Mouse (Mus musculus): Measurements from ENCODE around the gene Rsph3a. TPM values are rescaled to one million over a fixed set of nuclear protein-coding genes. Genes with fewer than 3 reads are reported as not detected.
"Not testable (repeated sequence)": the region's sequence is repeated elsewhere in the genome, so short reads cannot be mapped to it uniquely, and the experiment has no call there.

The Rsph3a gene
- 73.7 and 86.5 TPM in 2 replicates for polyA plus RNA-seq (2014; fragmentation: Nextera tagmentation; extraction: Ambion mirVana)

DNA sequence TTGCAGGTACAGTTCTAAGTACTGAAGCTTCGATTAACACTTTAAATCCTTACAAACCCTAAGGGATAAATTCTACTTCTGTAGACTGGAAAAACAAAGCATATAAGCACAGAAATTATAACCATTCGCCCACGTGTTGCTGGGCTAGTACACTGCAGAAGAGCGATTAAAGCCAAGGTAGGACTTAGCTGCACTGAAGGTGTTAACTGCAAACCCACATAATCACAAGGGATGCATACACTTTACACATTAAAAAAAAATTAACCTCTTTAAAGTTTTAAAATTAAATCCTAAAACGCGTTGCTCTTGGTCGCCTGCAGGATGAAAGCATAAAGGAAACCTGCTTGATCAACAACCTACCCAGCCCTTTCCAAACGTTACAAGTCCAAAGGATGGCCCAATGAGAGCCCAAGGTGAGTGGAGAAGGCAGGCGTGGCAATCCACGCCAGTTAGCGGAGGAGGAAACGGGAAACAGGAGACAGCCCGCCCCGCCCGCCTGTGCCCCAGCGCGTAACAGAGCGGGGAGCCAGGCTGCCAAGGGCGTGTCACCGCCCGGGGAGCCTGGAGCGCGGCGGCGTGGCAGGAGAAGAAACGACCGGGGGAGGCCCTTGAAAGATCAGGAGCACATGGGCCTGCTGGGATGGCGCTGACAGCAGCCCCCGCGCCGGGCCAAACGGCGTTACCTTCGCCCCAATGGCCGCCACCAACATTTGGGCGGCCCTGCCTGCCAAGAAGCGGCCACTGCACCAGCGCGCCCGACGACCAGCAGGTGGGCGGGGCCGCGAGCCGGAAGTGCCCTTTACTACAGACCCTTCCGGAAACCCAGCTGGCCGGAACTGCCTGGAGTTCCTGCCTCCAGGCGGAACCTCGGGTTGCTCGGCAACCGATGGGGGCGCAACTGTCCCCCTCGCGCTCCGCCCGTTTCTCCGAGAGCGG is at the start of gene Rsph3a:
TSS of gene Rsph3a (plus strand) at position 498 of the 936 bp plus-strand sequence.
- DNase-seq (ENCODE audit: low spot score) (peak; percentile 80), ATAC-seq (ENCODE audit: low FRiP score) (peak; percentile 98)
- Histone ChIP-seq H3K4me3 (replicated peaks; ENCODE audit: low read length) (peak within 1 kb of the TSS; percentile 55), H3K4me2 (replicated peaks) (peak within 1 kb of the TSS; percentile 65), H3K27ac (peak within 1 kb of the TSS; percentile 92), H3K9ac (peak within 1 kb of the TSS; percentile 74)
- not testable (repeated sequence) for H3K36me3 ChIP-seq (replicated peaks; ENCODE audit: control insufficient read depth, insufficient read depth); H3K9me3 ChIP-seq (ENCODE audit: control insufficient read depth, low read length); H3K4me1 ChIP-seq (replicated peaks; ENCODE audit: control insufficient read depth, insufficient read depth, low read length); H3K27me3 ChIP-seq (ENCODE audit: control insufficient read depth, insufficient read depth, low read length)
- WGBS = 4% methylated on average over 56 of the region's 58 CpGs

- H3K4me2 ChIP-seq (replicated peaks) = no peak overlapping the region
- DNase-seq (ENCODE audit: low spot score) (no peak), ATAC-seq (ENCODE audit: low FRiP score) (no peak)
- 63% methylated on average over 10 of the region's 10 CpGs for WGBS
- H3K9me3 ChIP-seq (ENCODE audit: control insufficient read depth, low read length) = no peaks in the 10 kb centered on the region
- no peak overlapping the region for H3K9ac ChIP-seq
- H3K36me3 ChIP-seq (replicated peaks; ENCODE audit: control insufficient read depth, insufficient read depth) = no peaks in the 10 kb centered on the region
- H3K27me3 ChIP-seq (ENCODE audit: control insufficient read depth, insufficient read depth, low read length) = no peaks in the 10 kb centered on the region
- H3K4me1 ChIP-seq (replicated peaks; ENCODE audit: control insufficient read depth, insufficient read depth, low read length) = no peaks in the 10 kb centered on the region
- H3K27ac ChIP-seq = no peak overlapping the region
- no peak overlapping the region for H3K4me3 ChIP-seq (replicated peaks; ENCODE audit: low read length)
Measured at GRCm38 (mm10) chr17:7896047-7896635, 49.3 kb upstream of the Rsph3a start.

GRCm38 (mm10) chr17:7897120-7897519 is 48.3 kb upstream of the Rsph3a start:
- DNase-seq (ENCODE audit: low spot score) = no peak
- H3K4me1 ChIP-seq (replicated peaks; ENCODE audit: control insufficient read depth, insufficient read depth, low read length) = no peaks in the 10 kb centered on the region
- 88% methylated on average over 11 of the region's 11 CpGs for WGBS

DNA sequence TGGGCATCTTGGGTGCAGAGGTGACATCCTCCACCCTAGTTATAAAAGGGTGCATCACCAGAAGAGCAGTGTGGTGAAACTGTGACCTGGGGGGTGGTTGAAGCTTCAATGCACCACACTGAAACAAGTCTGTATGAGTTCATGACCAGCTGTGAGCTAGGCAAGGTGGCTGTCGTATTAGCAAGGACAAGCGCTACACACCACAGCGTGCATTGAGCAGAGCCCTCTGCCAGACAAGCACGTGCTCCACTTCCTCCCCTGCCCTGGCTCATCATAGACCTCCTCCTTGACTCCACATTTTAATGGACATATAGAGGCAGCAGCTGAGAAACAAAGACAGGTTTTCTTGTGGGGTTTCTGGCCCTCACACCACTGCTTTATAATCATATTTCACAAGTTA is 47.7 kb upstream of the Rsph3a start:
- no peaks in the 10 kb centered on the region for H3K27me3 ChIP-seq (ENCODE audit: control insufficient read depth, insufficient read depth, low read length)
- WGBS = 84% methylated on average over 4 of the region's 4 CpGs
- no peaks in the 10 kb centered on the region for H3K4me1 ChIP-seq (replicated peaks; ENCODE audit: control insufficient read depth, insufficient read depth, low read length)
- DNase-seq (ENCODE audit: low spot score) = no peak
- ATAC-seq (ENCODE audit: low FRiP score) = no peak
- H3K9ac ChIP-seq = no peak overlapping the region
- no peak overlapping the region for H3K27ac ChIP-seq
- H3K36me3 ChIP-seq (replicated peaks; ENCODE audit: control insufficient read depth, insufficient read depth) = no peaks in the 10 kb centered on the region
- H3K4me2 ChIP-seq (replicated peaks) = no peak overlapping the region
- H3K4me3 ChIP-seq (replicated peaks; ENCODE audit: low read length) = no peak overlapping the region
- H3K9me3 ChIP-seq (ENCODE audit: control insufficient read depth, low read length) = no peaks in the 10 kb centered on the region

More at GRCm38 (mm10) chr17:7897120-7897519, 48.3 kb upstream of the Rsph3a start:
- Histone ChIP-seq H3K9me3 (ENCODE audit: control insufficient read depth, low read length) (no peaks in the 10 kb centered on the region), H3K27me3 (ENCODE audit: control insufficient read depth, insufficient read depth, low read length) (no peaks in the 10 kb centered on the region), H3K4me2 (replicated peaks) (no peak overlapping the region), H3K9ac (no peak overlapping the region), H3K36me3 (replicated peaks; ENCODE audit: control insufficient read depth, insufficient read depth) (no peaks in the 10 kb centered on the region), H3K27ac (no peak overlapping the region), H3K4me3 (replicated peaks; ENCODE audit: low read length) (no peak overlapping the region)
- ATAC-seq (ENCODE audit: low FRiP score) = no peak

GRCm38 (mm10) chr17:7899233-7899632 is 46.2 kb upstream of the Rsph3a start:
- Histone ChIP-seq H3K9ac (no peak overlapping the region), H3K4me3 (replicated peaks; ENCODE audit: low read length) (no peak overlapping the region), H3K36me3 (replicated peaks; ENCODE audit: control insufficient read depth, insufficient read depth) (no peaks in the 10 kb centered on the region), H3K4me1 (replicated peaks; ENCODE audit: control insufficient read depth, insufficient read depth, low read length) (no peaks in the 10 kb centered on the region), H3K9me3 (ENCODE audit: control insufficient read depth, low read length) (no peaks in the 10 kb centered on the region), H3K27me3 (ENCODE audit: control insufficient read depth, insufficient read depth, low read length) (no peaks in the 10 kb centered on the region), H3K4me2 (replicated peaks) (no peak overlapping the region), H3K27ac (no peak overlapping the region)
- ATAC-seq (ENCODE audit: low FRiP score) = no peak
- DNase-seq (ENCODE audit: low spot score) = no peak
- WGBS = 85% methylated on average over 6 of the region's 6 CpGs

GRCm38 (mm10) chr17:7899961-7900360 is 45.5 kb upstream of the Rsph3a start:
- H3K36me3 ChIP-seq (replicated peaks; ENCODE audit: control insufficient read depth, insufficient read depth) = no peaks in the 10 kb centered on the region
- no peak overlapping the region for H3K9ac ChIP-seq
- no peak for DNase-seq (ENCODE audit: low spot score)
- no peaks in the 10 kb centered on the region for H3K9me3 ChIP-seq (ENCODE audit: control insufficient read depth, low read length)
- H3K4me1 ChIP-seq (replicated peaks; ENCODE audit: control insufficient read depth, insufficient read depth, low read length) = no peaks in the 10 kb centered on the region
- H3K4me3 ChIP-seq (replicated peaks; ENCODE audit: low read length) = no peak overlapping the region
- H3K4me2 ChIP-seq (replicated peaks) = no peak overlapping the region
- no peak for ATAC-seq (ENCODE audit: low FRiP score)
- 85% methylated on average over 4 of the region's 4 CpGs for WGBS
- H3K27ac ChIP-seq = no peak overlapping the region
- no peaks in the 10 kb centered on the region for H3K27me3 ChIP-seq (ENCODE audit: control insufficient read depth, insufficient read depth, low read length)

DNA sequence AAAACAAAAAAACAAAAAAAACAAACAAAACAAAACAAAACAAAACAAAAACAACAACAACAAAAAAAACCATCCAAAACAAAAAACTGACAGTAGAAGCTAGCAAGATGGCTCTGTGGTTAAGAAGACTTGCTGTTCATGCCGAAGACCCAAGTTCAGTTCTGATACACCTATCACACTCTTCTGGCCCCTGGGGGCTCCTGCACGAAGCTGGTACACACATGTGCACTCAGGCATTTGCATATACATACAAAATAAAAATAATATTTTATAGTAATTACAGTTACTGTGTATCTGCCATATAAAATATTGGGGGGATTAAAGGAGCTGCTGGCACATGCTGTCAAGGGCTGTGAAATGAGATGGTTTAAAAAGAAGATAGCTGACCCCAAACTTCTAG is 43.9 kb upstream of the Rsph3a start:
- Histone ChIP-seq H3K4me3 (replicated peaks; ENCODE audit: low read length) (no peak overlapping the region), H3K9ac (no peak overlapping the region), H3K4me2 (replicated peaks) (no peak overlapping the region), H3K9me3 (ENCODE audit: control insufficient read depth, low read length) (no peaks in the 10 kb centered on the region), H3K27ac (no peak overlapping the region), H3K27me3 (ENCODE audit: control insufficient read depth, insufficient read depth, low read length) (no peaks in the 10 kb centered on the region), H3K4me1 (replicated peaks; ENCODE audit: control insufficient read depth, insufficient read depth, low read length) (no peaks in the 10 kb centered on the region), H3K36me3 (replicated peaks; ENCODE audit: control insufficient read depth, insufficient read depth) (no peaks in the 10 kb centered on the region)
- ATAC-seq (ENCODE audit: low FRiP score) = no peak
- DNase-seq (ENCODE audit: low spot score) = no peak
- WGBS = 88% methylated on average over 2 of the region's 2 CpGs

DNA sequence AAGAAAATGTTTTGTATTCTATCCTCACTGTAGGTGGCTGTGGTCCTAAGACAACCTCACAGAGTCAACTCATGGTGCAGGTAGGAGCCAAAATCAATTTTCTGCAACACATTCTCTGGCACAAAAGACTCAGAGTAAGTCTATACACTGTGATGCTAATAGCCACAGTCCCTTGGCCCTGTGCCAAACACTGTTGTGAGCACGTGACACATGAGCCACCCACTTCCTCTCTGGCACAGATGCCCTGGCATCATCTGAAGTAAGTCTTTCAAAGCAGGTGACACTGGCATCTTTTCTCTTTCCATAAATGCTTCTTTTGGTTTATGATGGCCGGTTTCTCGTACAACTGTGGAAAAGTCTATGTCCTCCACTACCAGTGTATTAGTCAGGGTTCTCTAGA is 43.1 kb upstream of the Rsph3a start:
- Histone ChIP-seq H3K9ac (no peak overlapping the region), H3K4me3 (replicated peaks; ENCODE audit: low read length) (no peak overlapping the region), H3K36me3 (replicated peaks; ENCODE audit: control insufficient read depth, insufficient read depth) (no peaks in the 10 kb centered on the region), H3K4me2 (replicated peaks) (no peak overlapping the region), H3K27ac (no peak overlapping the region), H3K9me3 (ENCODE audit: control insufficient read depth, low read length) (no peaks in the 10 kb centered on the region), H3K27me3 (ENCODE audit: control insufficient read depth, insufficient read depth, low read length) (no peaks in the 10 kb centered on the region), H3K4me1 (replicated peaks; ENCODE audit: control insufficient read depth, insufficient read depth, low read length) (no peaks in the 10 kb centered on the region)
- no peak for ATAC-seq (ENCODE audit: low FRiP score)
- 75% methylated on average over 3 of the region's 3 CpGs for WGBS
- no peak for DNase-seq (ENCODE audit: low spot score)

DNA sequence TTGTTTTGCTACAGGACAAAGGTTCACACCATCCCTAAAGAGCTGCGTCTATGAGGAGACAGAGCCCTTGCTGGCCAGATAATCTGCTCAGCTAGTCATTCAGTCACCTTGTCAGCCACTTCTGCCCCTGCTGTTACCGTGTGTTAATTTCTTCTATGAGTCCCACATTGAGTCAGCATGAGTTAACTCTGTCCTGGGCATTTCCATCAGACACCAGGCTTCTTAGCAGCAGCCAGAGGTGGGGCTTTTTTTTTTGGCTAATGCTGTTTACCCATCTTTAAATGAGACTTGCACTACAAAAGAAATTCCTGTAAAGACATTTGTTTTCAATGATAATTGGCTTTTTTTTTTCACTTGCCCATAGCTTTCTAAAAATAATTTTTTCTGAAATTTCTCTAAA is 40.4 kb upstream of the Rsph3a start:
- no peaks in the 10 kb centered on the region for H3K27me3 ChIP-seq (ENCODE audit: control insufficient read depth, insufficient read depth, low read length)
- no peak overlapping the region for H3K27ac ChIP-seq
- H3K9me3 ChIP-seq (ENCODE audit: control insufficient read depth, low read length) = no peaks in the 10 kb centered on the region
- H3K9ac ChIP-seq = no peak overlapping the region
- H3K4me2 ChIP-seq (replicated peaks) = no peak overlapping the region
- H3K4me1 ChIP-seq (replicated peaks; ENCODE audit: control insufficient read depth, insufficient read depth, low read length) = no peaks in the 10 kb centered on the region
- no peak overlapping the region for H3K4me3 ChIP-seq (replicated peaks; ENCODE audit: low read length)
- 48% methylated on average over 2 of the region's 2 CpGs for WGBS
- ATAC-seq (ENCODE audit: low FRiP score) (no peak), DNase-seq (ENCODE audit: low spot score) (no peak)
- no peaks in the 10 kb centered on the region for H3K36me3 ChIP-seq (replicated peaks; ENCODE audit: control insufficient read depth, insufficient read depth)

All from hindbrain, embryonic 14.5 days (tissue).